Mouse (Mus musculus): ENCODE data around the gene Bdh1. TPM values are rescaled to one million over a fixed set of nuclear protein-coding genes. Genes with fewer than 3 reads are reported as not detected.

Gene Bdh1
- polyA plus RNA-seq, 1 experiment from 2014 or later = 174 TPM

GRCm38 (mm10) chr16:31415885-31416450, 6.1 kb upstream of the Bdh1 start:
- H3K27ac ChIP-seq = no peak overlapping the region
- no peaks in the 10 kb centered on the region for H3K36me3 ChIP-seq
- H3K9ac ChIP-seq = no peak overlapping the region
- H3K4me3 ChIP-seq (replicated peaks) = no peak overlapping the region
- 0 out of 2 replicates have a peak, but pooled peaks cover 4% of the 10 kb centered on the region for H3K4me1 ChIP-seq (replicated peaks)
- WGBS = 46% methylated on average over 9 of the region's 9 CpGs
- no peaks in the 10 kb centered on the region for H3K27me3 ChIP-seq (replicated peaks)
- peak; percentile 55; the same call in 1 of the 2 replicates for ATAC-seq
- no peaks in the 10 kb centered on the region for H3K9me3 ChIP-seq
- no peak overlapping the region for H3K4me2 ChIP-seq (replicated peaks)

- H3K27me3 ChIP-seq (replicated peaks) = no peaks in the 10 kb centered on the region
- H3K9ac ChIP-seq = no peak overlapping the region
- no peak overlapping the region for H3K4me3 ChIP-seq (replicated peaks)
- no peaks in the 10 kb centered on the region for H3K36me3 ChIP-seq
- H3K4me1 ChIP-seq (replicated peaks) = 0 out of 2 replicates have a peak, but pooled peaks cover 4% of the 10 kb centered on the region
- ATAC-seq = no peak
- no peaks in the 10 kb centered on the region for H3K9me3 ChIP-seq
- 74% methylated on average over 3 of the region's 3 CpGs for WGBS
- no peak overlapping the region for H3K27ac ChIP-seq
- H3K4me2 ChIP-seq (replicated peaks) = no peak overlapping the region
Observed at GRCm38 (mm10) chr16:31418704-31419103, 3.4 kb upstream of the Bdh1 start.

GRCm38 (mm10) chr16:31419457-31419856, 2.6 kb upstream of the Bdh1 start:
- no peak for ATAC-seq
- Histone ChIP-seq H3K27ac (no peak overlapping the region), H3K9me3 (no peaks in the 10 kb centered on the region), H3K9ac (no peak overlapping the region), H3K4me1 (replicated peaks) (0 out of 2 replicates have a peak, but pooled peaks cover 4% of the 10 kb centered on the region), H3K36me3 (no peaks in the 10 kb centered on the region), H3K4me2 (replicated peaks) (no peak overlapping the region), H3K27me3 (replicated peaks) (no peaks in the 10 kb centered on the region), H3K4me3 (replicated peaks) (no peak overlapping the region)
- 64% methylated on average over 5 of the region's 5 CpGs for WGBS

- no peaks in the 10 kb centered on the region for H3K36me3 ChIP-seq
- H3K9me3 ChIP-seq = no peaks in the 10 kb centered on the region
Observed at GRCm38 (mm10) chr16:31422722-31423121, 642 bp downstream of the Bdh1 start.

GRCm38 (mm10) chr16:31423368-31423767, 1.3 kb downstream of the Bdh1 start:
- H3K4me2 ChIP-seq (replicated peaks) = no peak overlapping the region
- ATAC-seq = no peak
- H3K27me3 ChIP-seq (replicated peaks) = no peaks in the 10 kb centered on the region; the same call in 1 of the 2 replicates
- H3K4me1 ChIP-seq (replicated peaks) = 0 out of 2 replicates have a peak, but pooled peaks cover 1% of the 10 kb centered on the region
- H3K9ac ChIP-seq = no peak overlapping the region
- H3K27ac ChIP-seq = no peak overlapping the region
- H3K9me3 ChIP-seq = no peaks in the 10 kb centered on the region
- no peaks in the 10 kb centered on the region for H3K36me3 ChIP-seq
- WGBS = 84% methylated on average over 4 of the region's 4 CpGs
- H3K4me3 ChIP-seq (replicated peaks) = no peak overlapping the region

More at GRCm38 (mm10) chr16:31422722-31423121, 642 bp downstream of the Bdh1 start:
- H3K27me3 ChIP-seq (replicated peaks) = no peaks in the 10 kb centered on the region; the same call in 1 of the 2 replicates
- WGBS = 71% methylated on average over 1 of the region's 1 CpGs
- no peak overlapping the region for H3K4me3 ChIP-seq (replicated peaks)
- ATAC-seq = no peak
- H3K4me2 ChIP-seq (replicated peaks) = no peak overlapping the region
- no peak overlapping the region for H3K9ac ChIP-seq
- no peak overlapping the region for H3K27ac ChIP-seq
- H3K4me1 ChIP-seq (replicated peaks) = no peaks in the 10 kb centered on the region

- Histone ChIP-seq H3K27ac (no peak overlapping the region), H3K9me3 (no peaks in the 10 kb centered on the region), H3K4me3 (replicated peaks) (no peak overlapping the region), H3K36me3 (no peaks in the 10 kb centered on the region), H3K27me3 (replicated peaks) (no peaks in the 10 kb centered on the region; the same call in 1 of the 2 replicates), H3K4me2 (replicated peaks) (no peak overlapping the region), H3K9ac (no peak overlapping the region), H3K4me1 (replicated peaks) (peaks cover 11% of the 10 kb centered on the region; the same call in 1 of the 2 replicates)
- no peak for ATAC-seq
- WGBS = 86% methylated on average over 4 of the region's 4 CpGs
Observed at GRCm38 (mm10) chr16:31424416-31425187, 2.5 kb downstream of the Bdh1 start.

- Histone ChIP-seq H3K9me3 (no peaks in the 10 kb centered on the region), H3K9ac (no peak overlapping the region), H3K4me1 (replicated peaks) (peaks cover 11% of the 10 kb centered on the region; the same call in 1 of the 2 replicates), H3K4me3 (replicated peaks) (no peak overlapping the region), H3K36me3 (no peaks in the 10 kb centered on the region), H3K27ac (no peak overlapping the region), H3K4me2 (replicated peaks) (no peak overlapping the region), H3K27me3 (replicated peaks) (no peaks in the 10 kb centered on the region; the same call in 1 of the 2 replicates)
- no peak for ATAC-seq
- 2% methylated on average over 4 of the region's 4 CpGs for WGBS
Observed at GRCm38 (mm10) chr16:31425508-31425907, 3.4 kb downstream of the Bdh1 start.

- no peak for ATAC-seq
- 88% methylated on average over 6 of the region's 6 CpGs for WGBS
- H3K36me3 ChIP-seq = no peaks in the 10 kb centered on the region
- H3K4me1 ChIP-seq (replicated peaks) = peaks cover 11% of the 10 kb centered on the region; the same call in 1 of the 2 replicates
- no peak overlapping the region for H3K4me3 ChIP-seq (replicated peaks)
- no peaks in the 10 kb centered on the region; the same call in 1 of the 2 replicates for H3K27me3 ChIP-seq (replicated peaks)
- H3K9ac ChIP-seq = no peak overlapping the region
- no peak overlapping the region for H3K27ac ChIP-seq
- H3K4me2 ChIP-seq (replicated peaks) = no peak overlapping the region
- no peaks in the 10 kb centered on the region for H3K9me3 ChIP-seq
Observed at GRCm38 (mm10) chr16:31426496-31427126, 4.5 kb downstream of the Bdh1 start.

- Histone ChIP-seq H3K9ac (peak overlapping the region; percentile 69), H3K36me3 (no peaks in the 10 kb centered on the region), H3K9me3 (no peaks in the 10 kb centered on the region), H3K27ac (peak overlapping the region; percentile 93), H3K4me3 (replicated peaks) (peak overlapping the region; percentile 65), H3K27me3 (replicated peaks) (no peaks in the 10 kb centered on the region; the same call in 1 of the 2 replicates), H3K4me1 (replicated peaks) (peaks cover 19% of the 10 kb centered on the region), H3K4me2 (replicated peaks) (peak overlapping the region; percentile 93)
- WGBS = 4% methylated on average over 11 of the region's 11 CpGs
- no peak for ATAC-seq
Observed at GRCm38 (mm10) chr16:31428335-31428674, 6.2 kb downstream of the Bdh1 start.

GRCm38 (mm10) chr16:31428675-31429470, 6.8 kb downstream of the Bdh1 start:
- peak overlapping the region; percentile 93 for H3K4me2 ChIP-seq (replicated peaks)
- under 1% methylated on average over 65 of the region's 65 CpGs for WGBS
- H3K27ac ChIP-seq = peak overlapping the region; percentile 93
- no peaks in the 10 kb centered on the region for H3K9me3 ChIP-seq
- H3K9ac ChIP-seq = peak overlapping the region; percentile 69
- no peaks in the 10 kb centered on the region; the same call in 1 of the 2 replicates for H3K27me3 ChIP-seq (replicated peaks)
- peaks cover 24% of the 10 kb centered on the region for H3K4me1 ChIP-seq (replicated peaks)
- peak; percentile 78 for ATAC-seq
- H3K4me3 ChIP-seq (replicated peaks) = peak overlapping the region; percentile 65
- no peaks in the 10 kb centered on the region for H3K36me3 ChIP-seq

- Histone ChIP-seq H3K4me1 (replicated peaks) (peaks cover 24% of the 10 kb centered on the region), H3K4me3 (replicated peaks) (peak overlapping the region; percentile 65), H3K9me3 (no peaks in the 10 kb centered on the region), H3K9ac (peak overlapping the region; percentile 69), H3K27me3 (replicated peaks) (no peaks in the 10 kb centered on the region; the same call in 1 of the 2 replicates), H3K36me3 (no peaks in the 10 kb centered on the region), H3K27ac (peak overlapping the region; percentile 93), H3K4me2 (replicated peaks) (peak overlapping the region; percentile 93)
- under 1% methylated on average over 49 of the region's 49 CpGs for WGBS
- peak; percentile 96 for ATAC-seq
Observed at GRCm38 (mm10) chr16:31429471-31430155, 7.5 kb downstream of the Bdh1 start.

All from intestine, embryonic 15.5 days (tissue).